Mouse (Mus musculus) bone marrow, adult 2 months (tissue): ENCODE data around the gene Ddc. TPM values are rescaled to one million over a fixed set of nuclear protein-coding genes. Genes with fewer than 3 reads are reported as not detected.

Experiments used
- H3K27ac ChIP-seq: fragments of 200-500 bp; 2 replicates; pipeline ENCODE4 v1.5.1; 2012; ENCODE audit warnings: low read depth, mild to moderate bottlenecking, control low read depth, inconsistent platforms, low read length; ENCODE audit not compliant: control insufficient read depth, poor library complexity, insufficient read depth
- H3K4me1 ChIP-seq: fragments of 200-500 bp; 2 replicates; pipeline ENCODE4 v1.6.1; 2011; ENCODE audit warnings: low read length; ENCODE audit not compliant: control insufficient read depth, insufficient read depth
- H3K4me3 ChIP-seq: fragments of 200-500 bp; replicated peaks from 2 replicates; pipeline ENCODE3; 2011; ENCODE audit warnings: mild to moderate bottlenecking, low read depth, low read length, control low read depth; ENCODE audit not compliant: control insufficient read depth
- CTCF ChIP-seq: fragments of 200-500 bp; IDR thresholded peaks from 2 replicates; pipeline ENCODE4 v1.5.1; 2011; ENCODE audit warnings: low read length, control low read depth; ENCODE audit not compliant: control insufficient read depth, insufficient read depth
- POLR2A ChIP-seq: fragments of 200-500 bp; IDR thresholded peaks from 2 replicates; pipeline ENCODE4 v1.6.1; 2011; ENCODE audit warnings: low read depth, mild to moderate bottlenecking, control low read depth, low read length, borderline replicate concordance; ENCODE audit not compliant: control insufficient read depth
- WGBS: fragments of 180-500 bp; shearing (Covaris S2); methylation state at CpG from one replicate; pipeline ENCODE4 v1.1.7; 2018; 5-methylcytosine and 5-hydroxymethylcytosine counted together
- polyA plus RNA-seq: library from polyadenylated mRNA; stranded (reverse); fragments of >200 nt; gene quantifications from 2 replicates; pipeline ENCODE4 v1.2.4, GENCODE M21; 2011; ENCODE audit warnings: low replicate concordance; ENCODE audit not compliant: missing spikeins, insufficient read depth, insufficient read length

Gene Ddc
- polyA plus RNA-seq, 1 experiment, result 2.0 TPM

DNA sequence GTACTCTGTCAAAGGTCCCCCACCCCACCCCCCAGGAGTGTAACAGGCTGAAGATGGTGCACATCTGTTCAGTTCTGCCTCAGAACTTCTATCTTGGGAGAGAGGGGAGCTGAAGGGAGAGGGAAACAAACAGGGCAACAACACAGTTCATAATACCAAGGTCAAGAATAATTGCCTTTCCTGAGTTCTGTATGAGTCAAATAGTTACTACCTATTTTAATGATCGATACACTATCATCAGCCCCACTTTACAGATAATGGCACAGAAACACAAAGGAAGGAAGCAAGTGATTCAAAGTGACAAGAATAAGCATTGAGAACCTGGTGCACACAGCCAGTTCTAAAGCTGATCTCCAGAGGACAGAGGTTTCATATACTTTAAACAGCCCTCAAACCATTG, 40.6 kb upstream of the Ddc start:
- Histone ChIP-seq H3K27ac (no peak overlapping the region), H3K4me3 (no peak overlapping the region), H3K4me1 (no peaks in the 10 kb centered on the region; the same call in 1 of the 2 replicates)
- 73% methylated on average over 1 of the region's 1 CpGs for WGBS
- TF ChIP-seq POLR2A (no peak), CTCF (no peak)

GRCm38 (mm10) chr11:11937340-11938030, 39.5 kb upstream of the Ddc start:
- H3K4me1 ChIP-seq, result no peaks in the 10 kb centered on the region; the same call in 1 of the 2 replicates
- WGBS, result 75% methylated on average over 10 of the region's 10 CpGs

GRCm38 (mm10) chr11:11934808-11935207, 36.9 kb upstream of the Ddc start:
- WGBS, result 64% methylated on average over 8 of the region's 8 CpGs

More at GRCm38 (mm10) chr11:11937340-11938030, 39.5 kb upstream of the Ddc start:
- H3K27ac ChIP-seq, result no peak overlapping the region
- TF ChIP-seq POLR2A (no peak), CTCF (no peak)
- no peak overlapping the region for H3K4me3 ChIP-seq

GRCm38 (mm10) chr11:11932102-11932789, 34.3 kb upstream of the Ddc start:
- H3K4me3 ChIP-seq, result no peak overlapping the region
- no peak overlapping the region for H3K27ac ChIP-seq
- WGBS, result 67% methylated on average over 11 of the region's 11 CpGs
- TF ChIP-seq POLR2A (no peak), CTCF (no peak)
- no peaks in the 10 kb centered on the region for H3K4me1 ChIP-seq

More at GRCm38 (mm10) chr11:11934808-11935207, 36.9 kb upstream of the Ddc start:
- TF ChIP-seq CTCF (no peak), POLR2A (no peak)
- no peak overlapping the region for H3K27ac ChIP-seq
- H3K4me1 ChIP-seq, result no peaks in the 10 kb centered on the region
- H3K4me3 ChIP-seq, result no peak overlapping the region

DNA sequence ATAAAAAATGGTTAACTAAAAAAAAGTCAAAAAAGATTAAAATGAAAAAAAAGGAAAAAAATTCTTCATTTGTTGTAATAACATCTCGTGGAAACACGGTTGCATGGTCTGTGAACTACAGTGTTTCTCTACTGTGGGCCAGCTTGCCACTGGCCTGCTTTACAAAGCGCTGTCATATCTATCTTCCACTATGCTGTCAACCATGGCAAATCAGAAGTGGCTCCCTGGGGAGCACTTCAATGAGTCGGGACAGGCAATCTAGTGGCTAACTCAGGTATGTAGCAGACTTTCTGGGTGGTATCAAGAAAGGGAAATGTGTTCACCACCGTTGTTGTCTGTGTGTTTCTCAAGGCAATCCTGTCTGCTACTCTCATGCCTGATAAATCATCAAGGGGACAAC, 33.7 kb upstream of the Ddc start:
- Histone ChIP-seq H3K4me3 (no peak overlapping the region), H3K4me1 (no peaks in the 10 kb centered on the region), H3K27ac (no peak overlapping the region)
- 82% methylated on average over 5 of the region's 5 CpGs for WGBS
- TF ChIP-seq CTCF (no peak), POLR2A (no peak)

GRCm38 (mm10) chr11:11930527-11930926, 32.6 kb upstream of the Ddc start:
- no peak overlapping the region for H3K4me3 ChIP-seq
- H3K4me1 ChIP-seq, result no peaks in the 10 kb centered on the region
- WGBS, result 88% methylated on average over 11 of the region's 11 CpGs
- no peak overlapping the region for H3K27ac ChIP-seq
- no peak for TF ChIP-seq CTCF
- no peak for TF ChIP-seq POLR2A

GRCm38 (mm10) chr11:11929059-11929458, 31.1 kb upstream of the Ddc start:
- 71% methylated on average over 3 of the region's 3 CpGs for WGBS
- H3K27ac ChIP-seq, result no peak overlapping the region
- no peaks in the 10 kb centered on the region for H3K4me1 ChIP-seq
- no peak for TF ChIP-seq CTCF
- no peak for TF ChIP-seq POLR2A
- H3K4me3 ChIP-seq, result no peak overlapping the region

- 72% methylated on average over 2 of the region's 2 CpGs for WGBS
- Histone ChIP-seq H3K4me3 (no peak overlapping the region), H3K27ac (no peak overlapping the region), H3K4me1 (no peaks in the 10 kb centered on the region)
- TF ChIP-seq CTCF (no peak), POLR2A (no peak)
Observed at GRCm38 (mm10) chr11:11928586-11928985, 30.6 kb upstream of the Ddc start.

DNA sequence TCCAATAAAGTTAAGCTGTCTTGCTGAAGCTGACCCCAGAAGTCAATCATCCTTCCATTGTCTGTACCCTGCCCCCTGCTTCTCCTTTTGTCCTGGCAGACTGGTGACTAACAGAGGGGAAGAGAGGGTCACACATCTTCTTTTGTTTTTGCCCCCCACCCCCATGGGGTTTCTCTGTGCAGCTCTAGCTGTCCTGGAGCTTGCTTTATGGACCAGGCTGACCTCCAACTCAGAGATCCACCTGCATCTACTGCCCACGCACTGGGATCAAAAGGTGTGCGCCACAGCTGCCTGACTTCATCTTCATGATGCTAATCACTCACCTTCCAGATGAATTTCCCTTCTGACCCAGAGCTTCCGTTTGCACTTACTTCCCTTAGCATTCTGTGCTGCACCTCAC, 26.0 kb upstream of the Ddc start:
- Histone ChIP-seq H3K4me3 (no peak overlapping the region), H3K4me1 (no peaks in the 10 kb centered on the region), H3K27ac (no peak overlapping the region)
- WGBS, result 60% methylated on average over 3 of the region's 3 CpGs
- no peak for TF ChIP-seq POLR2A
- no peak for TF ChIP-seq CTCF
